Mouse (Mus musculus): ENCODE results near the gene 1700003H04Rik.

1700003H04Rik gene

DNA sequence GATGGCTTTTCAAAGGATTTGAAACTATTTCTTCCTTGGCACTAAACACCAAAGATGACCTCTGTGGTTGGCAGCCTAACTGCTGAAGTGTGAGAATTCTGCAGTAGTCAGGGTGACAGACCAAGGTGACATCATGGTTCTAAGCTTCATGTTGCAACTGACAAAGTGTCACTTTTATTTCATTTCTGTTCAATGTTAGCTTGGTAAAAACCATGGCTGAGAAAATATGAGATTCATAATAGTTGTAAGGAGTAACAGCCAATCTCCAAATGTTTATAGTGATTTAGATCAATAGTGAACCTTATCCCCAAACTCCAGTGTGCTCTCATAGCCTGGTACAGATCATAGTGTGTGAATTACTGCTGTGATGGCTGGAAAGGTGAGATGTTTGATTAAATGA lies at the start of gene 1700003H04Rik:
Gene 1700003H04Rik (minus strand): TSS at position 101 of the 400 bp plus-strand sequence.
- no peak for ATAC-seq (ENCODE audit: low TSS enrichment)

DNA sequence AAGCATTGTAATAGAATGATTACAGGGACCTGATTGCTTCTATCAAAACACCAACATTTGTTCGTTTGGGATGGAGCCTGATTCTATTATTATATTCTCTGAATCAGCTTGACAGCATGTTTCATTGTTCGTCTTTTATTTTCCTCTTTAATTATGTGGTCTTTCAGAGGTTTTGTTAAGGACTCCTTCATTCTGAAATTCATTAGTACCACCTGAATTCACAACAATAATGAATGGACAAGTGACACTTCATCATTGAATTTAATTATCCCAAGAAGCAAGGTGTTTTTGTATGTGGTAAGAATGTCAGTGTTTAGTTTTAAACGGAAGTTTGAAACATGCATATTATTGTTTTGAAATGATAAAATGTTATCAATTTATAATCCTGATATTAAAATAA lies 42.1 kb upstream of the 1700003H04Rik start:
- no peak for ATAC-seq (ENCODE audit: low TSS enrichment)

DNA sequence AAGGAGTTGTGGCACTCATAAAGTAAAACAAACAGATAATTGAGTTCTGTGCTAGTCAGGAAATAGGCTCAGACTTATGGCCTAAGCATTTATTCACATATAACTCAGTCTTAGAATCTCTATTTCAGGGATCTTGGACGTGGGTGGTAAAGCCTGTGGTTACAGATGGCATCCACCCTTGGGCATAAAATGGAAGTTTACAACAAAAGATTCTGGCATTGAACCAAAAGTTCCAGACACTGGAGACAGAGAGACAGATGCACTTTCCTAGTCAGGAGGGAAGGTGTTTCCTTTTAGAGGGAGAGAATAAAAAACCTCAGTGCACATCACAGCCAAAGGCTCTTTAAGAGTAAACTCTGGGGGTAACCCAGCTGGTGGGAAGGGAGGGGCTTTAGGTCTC lies 32.4 kb upstream of the 1700003H04Rik start:
- ATAC-seq (ENCODE audit: low TSS enrichment) = peak; percentile 98

DNA sequence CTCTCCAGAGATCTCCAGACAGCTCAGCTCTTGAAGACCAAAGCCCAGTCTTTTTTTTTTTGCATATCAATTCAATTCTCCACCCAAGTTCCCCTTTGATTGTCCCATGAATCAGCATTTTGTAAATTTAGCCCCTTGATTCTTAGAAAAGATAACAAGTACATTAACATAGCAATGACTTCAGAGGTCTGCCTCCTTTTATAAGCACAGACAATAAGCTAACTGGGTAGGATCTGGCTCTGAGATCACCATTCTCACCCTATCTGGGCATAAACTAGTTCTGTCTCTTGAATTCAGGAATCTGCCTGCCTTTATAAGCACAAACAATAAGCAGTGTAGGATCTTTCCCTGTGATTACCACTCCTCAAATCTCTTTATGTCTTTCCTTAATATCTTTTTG lies 29.1 kb upstream of the 1700003H04Rik start:
- ATAC-seq (ENCODE audit: low TSS enrichment) = no peak

DNA sequence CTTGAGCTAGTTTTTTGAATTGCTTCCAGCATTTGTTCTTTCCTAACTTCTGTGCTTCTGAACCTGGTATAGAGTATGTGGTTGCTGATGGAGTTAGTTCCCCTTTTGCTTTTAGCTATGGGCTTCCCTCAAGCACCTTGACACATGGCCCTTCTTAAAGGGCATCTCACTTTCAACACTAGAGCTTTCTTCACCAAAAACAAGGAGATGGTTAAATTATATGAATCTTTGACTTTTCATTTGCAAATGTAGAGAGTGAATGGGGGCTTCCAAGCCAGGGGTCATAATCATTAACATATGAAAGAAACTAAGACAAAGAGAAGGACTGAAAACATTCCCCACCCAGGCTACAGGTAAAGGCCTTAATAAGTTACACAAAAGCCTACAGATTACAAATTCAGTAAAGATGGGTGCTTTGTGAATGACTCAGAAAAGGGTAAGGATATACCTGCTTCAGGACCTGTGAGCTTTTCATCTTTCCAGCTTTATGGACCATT lies 25.2 kb upstream of the 1700003H04Rik start:
- ATAC-seq (ENCODE audit: low TSS enrichment) = no peak

DNA sequence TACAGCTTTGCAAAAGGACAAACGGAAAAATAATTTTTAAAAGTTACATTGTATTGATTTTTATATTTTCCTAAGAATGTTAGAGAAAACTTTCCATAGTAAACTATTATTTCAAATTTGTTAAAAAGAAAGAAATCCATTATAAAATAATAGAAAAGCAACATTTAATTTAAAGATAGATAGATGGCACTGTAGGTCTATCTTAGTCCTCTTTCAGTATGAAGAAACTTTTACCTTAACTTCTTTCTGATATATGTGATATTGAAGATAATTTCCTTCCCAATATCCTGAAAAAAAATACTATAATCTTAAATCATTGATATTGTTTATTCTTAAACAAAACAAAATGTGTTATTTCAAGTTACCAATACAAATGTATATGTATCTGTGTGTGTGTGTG lies 24.6 kb upstream of the 1700003H04Rik start:
- ATAC-seq (ENCODE audit: low TSS enrichment) = no peak

DNA sequence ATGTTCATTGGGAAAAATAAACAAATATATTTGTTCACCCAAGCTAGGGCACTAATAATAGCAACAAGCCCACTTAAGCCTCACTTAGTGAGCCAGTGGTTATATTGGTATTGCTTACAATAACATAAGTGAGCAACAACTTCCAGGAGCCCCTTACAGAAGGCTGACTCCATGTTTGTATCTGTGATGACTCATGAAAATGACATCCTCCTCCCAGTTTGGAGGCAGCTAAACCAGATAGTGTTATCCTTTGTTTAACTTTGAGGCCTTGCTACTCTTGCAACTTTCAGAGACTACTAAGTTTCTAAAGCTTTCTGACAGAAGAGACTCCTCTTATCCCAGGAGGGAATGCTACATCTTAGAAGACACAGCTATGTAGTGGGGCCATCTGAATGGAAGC lies 16.9 kb upstream of the 1700003H04Rik start:
- no peak for ATAC-seq (ENCODE audit: low TSS enrichment)

DNA sequence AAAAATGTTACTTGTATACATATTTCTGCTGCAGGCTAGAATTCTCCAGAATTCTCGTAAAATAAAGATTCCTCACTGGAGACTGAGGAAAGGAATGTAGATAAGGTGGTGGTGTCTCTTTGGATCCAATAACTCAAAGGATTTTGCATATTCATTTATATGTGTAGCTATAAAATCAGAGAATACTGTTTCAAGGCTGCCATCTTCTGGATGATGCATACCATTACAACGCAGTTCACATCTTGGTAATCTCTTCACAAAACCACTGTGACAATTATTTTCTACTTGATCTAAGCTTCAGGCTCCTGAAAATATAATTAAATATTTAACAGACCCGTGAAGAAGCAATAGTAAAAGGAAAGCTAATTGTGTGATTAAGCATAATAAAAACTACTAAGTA lies 6.6 kb upstream of the 1700003H04Rik start:
- peak; percentile 93 for ATAC-seq (ENCODE audit: low TSS enrichment)

DNA sequence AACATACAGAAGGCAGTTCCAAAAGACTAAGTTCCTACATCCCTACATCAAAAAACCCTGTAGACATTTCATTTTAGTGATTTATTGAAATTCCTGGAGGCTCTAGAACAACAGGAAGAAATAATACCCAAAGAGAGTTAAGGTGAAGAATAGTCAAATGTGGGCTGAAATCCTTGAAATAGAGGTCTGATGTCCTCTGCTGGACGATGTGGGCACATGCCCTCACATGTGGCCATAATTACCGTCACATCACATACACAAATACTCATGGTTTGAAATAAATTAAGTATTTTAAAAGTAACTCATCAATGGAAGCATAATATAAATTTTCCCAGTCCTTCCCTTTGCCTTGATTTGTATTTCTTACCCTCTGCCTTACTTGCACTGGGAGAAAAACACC lies 4.9 kb upstream of the 1700003H04Rik start:
- ATAC-seq (ENCODE audit: low TSS enrichment) = no peak

DNA sequence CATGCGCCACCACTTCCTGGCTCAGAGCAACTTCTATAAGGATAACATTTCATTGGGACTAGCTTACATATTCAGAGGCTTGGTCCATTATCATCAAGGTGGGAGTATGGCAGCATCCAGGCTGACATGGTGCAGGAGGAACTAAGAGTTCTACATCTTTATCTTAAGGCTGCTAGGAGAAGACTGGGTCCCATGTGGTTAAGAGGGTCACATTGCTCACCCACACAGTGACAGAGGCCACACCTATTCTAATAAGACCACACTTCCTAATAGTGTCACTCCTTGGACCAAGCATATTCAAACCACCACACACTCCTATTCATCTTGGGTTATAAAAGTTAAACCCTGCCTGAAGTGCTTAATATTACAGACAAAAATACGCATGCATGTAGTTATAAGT lies 23.6 kb downstream of the 1700003H04Rik start:
- ATAC-seq (ENCODE audit: low TSS enrichment) = no peak

DNA sequence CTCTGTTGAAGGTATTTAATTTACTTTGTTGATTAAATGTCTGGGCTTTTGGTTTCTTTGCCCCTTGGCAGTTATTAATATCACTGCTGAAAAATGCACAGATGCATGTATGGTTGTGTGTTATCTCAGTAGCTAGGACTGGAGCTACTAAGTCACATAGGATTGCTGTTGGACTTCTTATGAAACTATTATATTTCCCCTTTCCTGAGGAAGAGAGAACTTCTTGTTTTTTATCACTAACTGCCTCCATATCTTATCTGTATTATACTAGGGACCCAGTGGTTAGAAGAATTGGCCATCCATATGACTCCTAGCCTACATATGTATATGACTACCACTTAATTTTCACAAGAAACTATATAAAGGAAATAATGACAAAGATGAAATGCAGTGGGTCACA lies 24.9 kb downstream of the 1700003H04Rik start:
- no peak for ATAC-seq (ENCODE audit: low TSS enrichment)

DNA sequence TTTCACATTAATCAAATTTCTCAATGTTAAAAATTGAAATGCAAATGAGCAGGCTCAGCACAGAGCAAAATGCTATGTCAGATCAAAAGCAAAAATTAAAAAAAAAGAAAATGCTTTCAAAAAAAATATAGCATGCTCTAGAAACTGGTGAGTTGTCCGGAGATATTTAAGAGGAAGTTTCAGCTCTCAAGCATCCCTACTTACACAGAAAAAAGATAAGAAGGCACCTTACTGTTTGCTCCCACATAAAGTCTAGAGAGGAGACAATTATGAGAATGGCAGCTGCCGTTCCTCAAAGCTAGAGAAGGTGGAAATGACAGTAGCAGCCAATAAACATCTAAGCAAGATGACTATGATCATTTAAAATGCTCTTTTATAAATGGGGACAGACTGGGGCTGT lies 25.8 kb downstream of the 1700003H04Rik start:
- ATAC-seq (ENCODE audit: low TSS enrichment) = no peak

DNA sequence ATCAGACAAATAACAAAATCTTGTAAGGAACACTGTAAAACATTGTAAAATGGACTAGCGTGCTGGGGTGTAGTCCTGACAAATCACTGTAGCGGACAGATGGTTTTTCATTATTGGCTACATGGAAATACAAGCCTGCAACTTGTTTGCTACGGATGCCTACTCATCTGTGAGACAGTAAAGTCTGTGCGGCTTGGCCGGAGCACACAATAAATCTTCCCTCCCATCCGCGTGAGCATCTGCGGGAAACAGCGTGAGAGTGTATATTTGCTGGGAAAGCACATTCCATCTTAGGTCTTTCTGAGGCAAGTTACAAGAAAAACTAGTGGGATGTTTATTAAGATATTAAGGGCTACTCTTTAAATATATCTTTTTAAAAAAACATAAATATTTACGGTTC lies 32.0 kb downstream of the 1700003H04Rik start:
- no peak for ATAC-seq (ENCODE audit: low TSS enrichment)

DNA sequence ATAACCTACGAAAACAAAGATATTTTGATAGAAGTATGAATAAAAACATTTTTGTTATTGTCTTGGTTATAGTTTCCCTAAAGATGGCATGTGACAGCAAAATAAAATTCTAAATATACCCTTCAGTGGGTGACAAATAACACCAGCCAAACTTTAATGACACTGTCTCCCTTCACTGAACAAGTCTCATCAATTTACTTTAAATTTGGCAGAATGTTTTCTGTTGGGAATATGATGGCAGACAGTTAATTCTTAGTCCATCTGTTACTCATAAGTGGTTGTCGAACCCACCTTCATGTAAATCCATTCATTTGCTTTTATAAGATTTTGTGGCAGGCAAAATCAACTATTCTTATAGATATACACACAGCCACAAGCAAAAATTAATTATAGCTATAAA lies 42.6 kb downstream of the 1700003H04Rik start:
- no peak for ATAC-seq (ENCODE audit: low TSS enrichment)

DNA sequence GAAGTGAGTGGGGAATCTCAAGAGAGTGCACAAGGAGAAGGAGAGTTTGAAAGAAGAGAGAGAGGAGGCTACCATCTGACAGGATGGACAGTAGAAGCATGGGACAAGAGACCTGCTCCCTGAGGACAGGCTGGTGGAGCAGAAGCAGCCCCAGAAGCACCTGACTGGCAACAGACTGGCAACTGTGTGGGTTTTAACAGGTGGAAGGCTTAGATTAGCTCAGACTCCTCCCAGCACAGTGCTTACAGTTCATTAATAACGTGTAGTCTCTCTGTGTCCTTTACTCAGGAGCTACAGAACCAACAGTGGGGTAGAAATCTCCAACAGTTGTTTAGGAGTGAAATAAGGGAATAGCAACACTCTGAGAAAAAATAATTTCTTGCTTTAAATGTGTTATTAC lies 44.3 kb downstream of the 1700003H04Rik start:
- no peak for ATAC-seq (ENCODE audit: low TSS enrichment)

DNA sequence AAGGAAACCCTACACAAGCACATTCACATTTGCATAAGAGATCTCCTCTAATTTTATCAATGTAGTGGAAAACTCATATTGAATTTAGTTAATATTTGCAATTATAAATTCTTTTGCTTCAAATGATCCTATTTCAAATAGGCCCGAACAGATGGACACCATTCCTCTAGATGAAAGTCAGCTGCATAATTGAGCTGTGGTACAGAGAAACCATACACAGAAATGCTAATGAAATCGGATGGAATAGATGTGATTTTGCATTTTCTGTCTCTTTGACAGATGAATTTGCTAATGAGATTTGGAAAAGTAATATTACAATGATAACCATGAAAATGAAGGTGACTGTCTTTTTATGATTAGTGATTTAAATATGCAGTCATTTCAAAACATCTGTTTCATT lies 62.1 kb downstream of the 1700003H04Rik start:
- ATAC-seq (ENCODE audit: low TSS enrichment) = no peak

All from frontal cortex, adult (tissue).